Mouse (Mus musculus): ENCODE results near the gene Tmem107.

Tmem107 gene

DNA sequence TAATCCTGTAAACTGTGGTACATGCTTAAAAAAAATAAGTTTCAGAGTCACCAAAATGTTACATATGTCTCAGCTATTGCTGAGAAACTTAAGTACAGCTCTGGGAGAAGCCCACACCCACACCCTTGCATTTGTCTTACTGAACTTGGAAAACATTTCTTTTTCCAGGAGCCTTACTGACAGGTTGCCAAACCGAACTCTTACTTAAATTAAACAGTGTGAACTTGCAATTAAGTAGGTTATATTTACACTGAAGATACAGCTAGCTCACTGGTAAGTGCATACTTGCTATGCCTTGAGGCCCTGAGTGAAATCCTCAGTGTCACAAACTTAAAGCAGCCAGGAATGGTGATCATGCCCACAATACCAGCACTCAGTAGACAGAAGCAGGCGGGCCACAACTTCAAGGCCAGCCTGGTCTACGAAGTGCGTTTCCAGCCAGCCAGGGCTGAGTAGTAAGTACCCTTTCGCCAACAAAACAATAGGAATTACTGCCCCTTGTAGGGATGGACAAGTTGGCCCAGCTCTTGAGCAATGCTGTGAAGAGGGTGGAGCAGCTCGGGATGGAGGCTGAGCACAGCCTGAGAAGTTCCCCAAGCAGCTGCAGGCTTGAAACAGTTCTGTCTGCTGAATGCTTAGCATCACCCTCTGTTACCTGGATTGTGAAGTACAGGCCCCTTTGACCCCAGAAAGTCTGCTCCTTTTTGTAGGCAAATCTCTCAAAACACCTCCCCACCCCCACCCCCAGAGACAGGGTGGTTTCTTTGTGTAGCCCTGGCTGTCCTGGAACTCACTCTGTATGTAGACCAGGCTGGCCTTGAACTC, 3.6 kb downstream of the Tmem107 start:
- CTCF ChIA-PET: no interaction called here

DNA sequence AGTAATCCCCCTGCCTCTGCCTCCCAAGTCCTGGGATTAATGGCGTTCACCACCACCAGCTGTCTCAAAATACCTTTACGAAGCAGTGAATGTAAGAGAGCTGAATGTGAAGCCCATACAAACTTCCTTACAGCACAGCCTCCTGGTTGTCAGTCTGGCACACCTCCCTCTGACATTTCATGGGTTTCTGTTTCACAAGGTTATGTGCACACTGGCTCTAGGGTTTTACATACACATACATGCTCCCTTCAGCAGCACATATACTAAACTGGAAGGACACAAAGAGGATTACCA, 4.1 kb downstream of the Tmem107 start:
- CTCF ChIA-PET: interaction anchor here (0.5 kb wide), 1 partner anchor 48 kb away, joined by 3 read pairs; no protein-coding TSS in a partner anchor

GRCm38 (mm10) chr11:69075764-69076479, 5.3 kb downstream of the Tmem107 start:
- CTCF ChIA-PET: interaction anchor here (0.6 to 0.9 kb wide), 2 partner anchors 9 to 1436 kb away, joined by 3 read pairs; no protein-coding TSS in a partner anchor

DNA sequence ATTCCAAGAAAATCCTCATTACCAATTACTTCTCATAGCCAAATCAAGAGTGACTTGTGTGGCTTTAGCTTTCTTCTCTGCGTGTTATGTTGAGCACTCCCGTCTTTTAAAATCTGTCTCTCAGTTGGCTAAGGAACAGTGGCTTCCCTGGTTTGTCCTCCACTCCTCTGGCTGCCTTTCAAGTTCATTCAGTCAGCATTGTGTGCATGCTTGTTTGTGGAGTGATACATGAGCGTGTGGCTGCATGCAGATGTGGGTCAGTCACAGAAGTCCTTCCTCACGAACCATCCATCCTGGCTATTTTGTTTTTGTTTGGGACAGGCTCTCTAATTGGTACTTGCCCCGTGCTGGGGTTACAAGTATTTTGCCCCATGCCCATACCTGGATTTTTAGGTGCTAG, 6.0 kb downstream of the Tmem107 start:
- CTCF ChIA-PET: interaction anchor here (0.9 kb wide), 1 partner anchor 9 kb away, joined by 3 read pairs; no protein-coding TSS in a partner anchor

- CTCF ChIA-PET: no interaction called here
Measured at GRCm38 (mm10) chr11:69077316-69077715, 6.7 kb downstream of the Tmem107 start.

- CTCF ChIA-PET: interaction anchor here (0.8 kb wide), 1 partner anchor 10 kb away, joined by 3 read pairs; no protein-coding TSS in a partner anchor
Measured at GRCm38 (mm10) chr11:69078041-69078440, 7.4 kb downstream of the Tmem107 start.

DNA sequence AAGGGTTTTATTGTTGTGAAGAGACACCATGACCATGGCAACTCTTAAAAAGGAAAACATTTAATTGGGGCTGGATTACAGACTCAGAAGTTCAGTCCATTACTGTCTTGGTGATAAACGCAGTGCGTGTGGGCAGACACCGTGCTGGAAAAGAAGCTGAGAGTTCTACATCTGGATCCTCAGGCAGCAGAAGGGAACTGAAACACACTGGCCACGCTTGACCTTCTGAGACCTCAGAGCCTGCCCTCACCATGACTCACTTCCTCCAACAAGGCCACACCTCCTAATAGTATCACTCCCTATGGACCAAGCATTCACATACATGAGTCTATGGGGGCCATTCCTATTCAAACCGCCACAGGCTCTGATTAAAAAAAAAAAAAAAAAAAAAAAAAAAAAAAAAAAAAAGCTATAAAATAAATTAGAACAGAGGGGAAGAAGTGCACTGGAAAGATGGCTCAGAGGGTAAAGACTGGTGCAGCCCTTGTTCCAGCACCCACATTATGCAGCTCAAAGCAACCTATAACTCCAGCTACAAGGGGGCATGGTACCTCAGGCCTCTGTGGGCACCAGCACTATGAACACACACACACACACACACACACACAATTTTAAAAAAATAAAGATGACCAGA, 8.3 kb downstream of the Tmem107 start:
- CTCF ChIA-PET: interaction anchor here (0.6 to 1.9 kb wide), 3 partner anchors 9 to 228 kb away, joined by 3 to 8 read pairs (median 4); partner anchors contain the start of gene Vamp2

GRCm38 (mm10) chr11:69080102-69080854, 9.7 kb downstream of the Tmem107 start:
- CTCF ChIA-PET: interaction anchor here (1.0 to 1.9 kb wide), 2 partner anchors 8 to 12 kb away, joined by 3 to 8 read pairs; partner anchors contain the start of gene Vamp2

- CTCF ChIA-PET: interaction anchor here (0.7 kb wide), 1 partner anchor 31 kb away, joined by 6 read pairs; no protein-coding TSS in a partner anchor
Measured at GRCm38 (mm10) chr11:69080855-69081222, 10.2 kb downstream of the Tmem107 start.

- CTCF ChIA-PET: interaction anchor here (0.7 kb wide), 1 partner anchor 30 kb away, joined by 6 read pairs; no protein-coding TSS in a partner anchor
Measured at GRCm38 (mm10) chr11:69081613-69082012, 11.0 kb downstream of the Tmem107 start.

DNA sequence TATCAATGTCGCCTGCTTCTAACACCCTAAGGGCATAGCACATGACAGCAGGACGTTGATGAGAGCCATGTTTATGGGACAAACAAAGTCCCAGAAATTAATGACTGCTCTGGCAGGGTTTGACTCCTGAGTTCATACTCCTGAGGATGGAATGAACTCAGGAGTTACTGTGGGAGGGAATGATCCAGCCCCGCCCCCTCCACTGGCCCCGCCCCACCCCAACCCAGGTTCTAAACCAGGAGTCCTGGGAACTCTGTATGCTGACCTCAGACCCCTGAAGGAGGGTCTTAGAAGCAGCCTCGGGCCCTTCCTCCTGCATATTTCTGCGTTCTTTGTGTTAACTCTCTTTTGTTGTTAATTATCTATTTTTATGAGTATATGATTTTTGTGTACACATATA, 15.0 kb downstream of the Tmem107 start:
- CTCF ChIA-PET: no interaction called here

GRCm38 (mm10) chr11:69086390-69086789, 15.8 kb downstream of the Tmem107 start:
- CTCF ChIA-PET: no interaction called here

DNA sequence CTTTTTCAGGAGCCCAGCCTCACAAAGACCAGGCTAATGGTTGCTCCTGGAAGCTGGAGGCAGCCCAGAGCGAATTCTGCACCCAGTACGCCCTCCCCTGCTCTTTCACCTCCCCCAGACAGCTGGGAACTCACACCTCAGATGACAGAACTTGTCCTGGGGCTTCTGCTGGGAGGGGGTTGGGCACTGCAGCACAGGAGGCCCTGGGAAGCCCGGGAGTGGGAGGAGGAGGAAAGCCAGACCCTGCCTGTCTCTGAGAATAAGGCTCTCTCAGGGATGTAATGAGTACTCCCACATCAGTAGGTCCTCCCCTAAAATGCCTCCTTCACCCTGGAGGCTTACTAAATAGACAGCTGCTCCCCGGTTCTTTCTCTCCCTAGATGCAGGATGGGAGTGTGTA, 16.5 kb downstream of the Tmem107 start:
- CTCF ChIA-PET: interaction anchor here (1.5 kb wide), 1 partner anchor 8 kb away, joined by 8 read pairs; no protein-coding TSS in a partner anchor

DNA sequence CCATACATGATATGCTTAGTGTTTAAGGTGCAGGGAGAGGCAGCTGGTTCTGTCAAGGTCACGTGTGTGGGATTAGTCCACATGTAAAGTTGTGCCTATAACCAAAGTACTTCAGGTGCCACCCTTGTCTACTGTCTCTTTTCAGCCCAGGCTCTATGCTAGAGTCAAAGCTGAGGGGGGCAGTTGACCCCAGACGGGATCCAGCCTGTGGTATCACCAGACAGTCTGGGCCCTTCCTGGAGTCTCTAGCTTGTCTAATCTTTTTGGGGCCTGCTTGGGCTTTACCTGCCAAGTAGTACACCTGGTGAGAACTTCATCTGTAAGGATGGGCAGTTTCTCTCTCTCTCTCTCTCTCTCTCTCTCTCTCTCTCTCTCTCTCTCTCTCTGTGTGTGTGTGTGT, 17.0 kb downstream of the Tmem107 start:
- CTCF ChIA-PET: interaction anchor here (0.7 to 1.5 kb wide), 2 partner anchors 8 to 17 kb away, joined by 3 to 8 read pairs; partner anchors contain the start of gene Tmem107

DNA sequence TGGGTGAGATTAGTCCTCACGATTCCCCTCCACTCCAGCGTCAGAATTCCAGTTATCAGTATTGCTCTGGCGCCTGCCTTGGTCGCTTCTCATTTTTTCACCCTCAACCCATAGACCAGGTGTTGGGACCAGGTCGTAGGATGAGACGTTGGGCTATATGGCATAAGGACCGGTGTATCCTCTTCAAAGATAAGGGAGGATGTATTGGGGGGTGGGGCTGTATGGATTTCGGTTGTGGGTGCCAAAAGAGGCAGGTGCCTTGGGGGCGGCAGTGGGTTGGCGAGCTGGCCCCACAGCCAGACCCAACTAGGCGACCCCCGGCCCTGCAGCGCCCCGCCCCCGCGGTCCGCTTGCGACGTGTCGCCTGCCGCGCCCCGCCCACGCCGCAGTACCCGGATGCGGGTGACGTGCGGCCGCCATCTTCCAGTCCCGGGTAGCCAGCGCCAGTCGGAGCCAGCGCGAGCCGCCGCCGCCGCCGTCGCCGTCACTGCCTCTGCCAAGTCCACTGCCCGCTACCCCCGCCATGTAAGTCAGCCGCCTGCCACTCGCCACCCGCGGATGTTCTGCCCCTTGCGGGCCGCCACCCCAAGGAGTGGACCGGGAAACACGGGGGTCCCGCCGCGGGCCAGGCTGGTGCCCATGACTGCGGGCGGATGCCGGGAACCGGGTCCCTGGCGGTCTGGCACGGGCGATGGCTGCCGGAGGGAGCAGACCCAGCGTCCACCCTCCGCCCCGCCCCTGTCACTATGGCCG, 17.7 kb downstream of the Tmem107 start, which contains the start of gene Vamp2:
Gene Vamp2, plus strand, starts transcription at position 388 of the 753 bp plus-strand sequence.
- CTCF ChIA-PET: interaction anchor here (0.7 to 1.5 kb wide), 2 partner anchors 9 to 18 kb away, joined by 3 to 8 read pairs; partner anchors contain the start of gene Tmem107

GRCm38 (mm10) chr11:69088856-69089615, 18.4 kb downstream of the Tmem107 start:
- CTCF ChIA-PET: interaction anchor here (0.9 to 1.5 kb wide), 2 partner anchors 10 to 17 kb away, joined by 4 to 8 read pairs; no protein-coding TSS in a partner anchor

GRCm38 (mm10) chr11:69089616-69090290, 19.1 kb downstream of the Tmem107 start:
- CTCF ChIA-PET: interaction anchor here (0.9 kb wide), 1 partner anchor 18 kb away, joined by 4 read pairs; no protein-coding TSS in a partner anchor

DNA sequence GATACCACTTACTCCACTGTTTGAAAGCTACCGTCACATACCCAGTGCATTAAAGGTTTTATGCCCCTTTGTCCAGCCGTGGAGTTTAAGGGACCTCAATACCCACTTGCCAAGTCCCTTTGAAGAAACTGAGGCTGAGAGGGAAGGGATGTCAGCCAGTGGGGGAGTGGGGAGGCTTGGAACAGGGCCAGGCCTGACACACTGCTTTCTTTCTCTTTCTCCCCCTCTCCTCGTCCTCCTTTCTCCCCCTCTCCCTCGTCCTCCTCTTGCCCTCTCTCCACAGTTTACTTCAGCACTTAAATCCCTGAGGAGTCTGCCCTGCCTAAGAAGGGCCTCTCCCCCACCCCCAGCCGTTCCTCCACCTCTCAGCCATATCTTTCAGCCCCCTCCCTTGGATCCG, 19.8 kb downstream of the Tmem107 start:
- CTCF ChIA-PET: interaction anchor here (0.6 kb wide), 1 partner anchor 32 kb away, joined by 3 read pairs; the partner anchor contains the start of gene 9130213A22Rik

Data from spleen, embryonic (tissue).